Mouse (Mus musculus) limb, embryonic 14.5 days (tissue): ENCODE results near the gene Set. TPM values are rescaled to one million over a fixed set of nuclear protein-coding genes. Genes with fewer than 3 reads are reported as not detected.

ENCODE experiments used
- ATAC-seq: fragments of 200-750 bp; cut with Nextera tagmentation; 2 replicates; pipeline ENCODE4 v1.8.0; 2017; ENCODE audit warnings: low read depth, moderate number of reproducible peaks, moderate TSS enrichment; ENCODE audit not compliant: low FRiP score
- DNase-seq: peaks from one replicate; pipeline ENCODE4 v3.0.0-alpha.2; 2015; ENCODE audit warnings: low spot score
- H3K27ac ChIP-seq: fragments of 300-500 bp; sonication (generic); replicated peaks from 2 replicates; pipeline ENCODE4 v1.5.1; 2014; ENCODE audit warnings: low read depth, mild to moderate bottlenecking, low read length, moderate library complexity, mixed read lengths
- H3K27me3 ChIP-seq: fragments of 300-500 bp; sonication (generic); 2 replicates; pipeline ENCODE4 v1.6.1; 2014; ENCODE audit warnings: low read length, mixed read lengths; ENCODE audit not compliant: control insufficient read depth, insufficient read depth
- H3K36me3 ChIP-seq: fragments of 300-500 bp; sonication (generic); 2 replicates; pipeline ENCODE4 v1.6.1; 2014; ENCODE audit warnings: mild to moderate bottlenecking, low read length, moderate library complexity, mixed read lengths; ENCODE audit not compliant: control insufficient read depth, insufficient read depth
- H3K4me1 ChIP-seq: fragments of 300-500 bp; sonication (generic); 2 replicates; pipeline ENCODE4 v1.6.1; 2014; ENCODE audit warnings: antibody characterized with exemption, low read length, mixed read lengths; ENCODE audit not compliant: control insufficient read depth, insufficient read depth
- H3K4me2 ChIP-seq: fragments of 300-500 bp; sonication (generic); replicated peaks from 2 replicates; pipeline ENCODE4 v1.6.1; 2014; ENCODE audit warnings: low read depth, mild to moderate bottlenecking, low read length, moderate library complexity; ENCODE audit not compliant: severe bottlenecking
- H3K4me3 ChIP-seq: fragments of 300-500 bp; sonication (generic); replicated peaks from 2 replicates; pipeline ENCODE4 v1.5.1; 2014; ENCODE audit warnings: low read length
- H3K9ac ChIP-seq: fragments of 300-500 bp; sonication (generic); 2 replicates; pipeline ENCODE4 v1.6.1; 2014; ENCODE audit warnings: mild to moderate bottlenecking, low read depth, low read length, moderate library complexity; ENCODE audit not compliant: severe bottlenecking
- H3K9me3 ChIP-seq: fragments of 300-500 bp; sonication (generic); 2 replicates; pipeline ENCODE4 v1.6.1; 2016; ENCODE audit warnings: low read length; ENCODE audit not compliant: control insufficient read depth
- POLR2A ChIP-seq: fragments of 200-500 bp; IDR thresholded peaks from 2 replicates; pipeline ENCODE4 v1.8.0; 2012; ENCODE audit warnings: inconsistent platforms, mild to moderate bottlenecking, moderate library complexity, borderline replicate concordance; ENCODE audit not compliant: insufficient read depth, insufficient read length; ENCODE audit errors: extremely low read depth
- WGBS: fragments of 180-500 bp; shearing (Covaris S2); extraction: QIAGEN DNeasy Blood & Tissue Kit; methylation state at CpG from one replicate; pipeline ENCODE4 v1.1.7; 2014; 5-methylcytosine and 5-hydroxymethylcytosine counted together
- polyA plus RNA-seq, 2 experiments: library from polyadenylated mRNA; depleted of rRNA in 1 of 2; stranded (reverse) in 1 of 2; unstranded in 1 of 2; fragments of >200 nt; fragmentation: Nextera tagmentation in 1 of 2; extraction: Ambion mirVana in 1 of 2; gene quantifications; 2 replicates each; pipeline versions ENCODE4 v1.2.1 to v1.2.3; 2012 to 2014

Set gene
- polyA plus RNA-seq (2012; rRNA removed) (178 and 295 TPM in 2 replicates), polyA plus RNA-seq (2014; fragmentation: Nextera tagmentation; extraction: Ambion mirVana) (426 and 451 TPM in 2 replicates)

DNA sequence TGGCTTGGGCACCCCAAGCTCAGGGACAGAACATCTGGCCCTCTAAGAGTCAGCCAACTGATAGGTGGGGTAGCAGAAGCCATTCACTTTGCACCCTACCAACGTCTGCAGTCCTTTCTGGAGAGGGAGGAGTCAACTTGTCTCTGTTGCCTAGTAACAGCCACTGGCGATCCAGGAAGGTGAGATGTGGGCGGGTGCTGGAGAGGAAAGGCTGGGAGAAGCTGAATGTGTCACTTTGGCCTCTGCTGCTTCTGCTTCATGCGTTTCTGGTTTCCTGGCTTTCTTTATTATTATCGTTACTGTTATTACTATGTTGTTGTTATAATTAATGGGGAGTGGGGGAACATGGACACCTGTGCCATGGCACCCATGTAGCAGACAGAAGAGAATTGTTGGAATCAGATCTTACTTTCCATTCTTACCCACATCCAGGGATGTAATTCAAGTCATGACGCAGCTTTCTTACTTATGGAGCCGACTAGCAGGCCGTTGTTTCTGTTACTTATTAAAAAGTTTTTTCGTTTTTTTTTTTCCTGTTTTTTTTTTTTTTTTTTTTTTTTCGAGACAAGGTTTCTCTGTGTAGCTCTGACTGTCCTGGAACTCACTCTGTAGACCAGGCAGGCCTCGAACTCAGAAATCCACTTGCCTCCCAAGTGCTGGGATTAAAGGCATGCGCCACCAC, at the start of gene Set:
TSS of gene Set (plus strand) at position 156 of the 682 bp plus-strand sequence.
- Histone ChIP-seq H3K36me3 (no peaks in the 10 kb centered on the region), H3K9me3 (no peaks in the 10 kb centered on the region), H3K27me3 (no peaks in the 10 kb centered on the region), H3K9ac (no peak within 1 kb of the TSS), H3K4me3 (no peak within 1 kb of the TSS), H3K4me1 (no peaks in the 10 kb centered on the region), H3K4me2 (no peak within 1 kb of the TSS), H3K27ac (no peak within 1 kb of the TSS)
- DNase-seq (no peak), ATAC-seq (no peak)
- WGBS, result 42% methylated on average over 12 of the region's 12 CpGs
- no peak for TF ChIP-seq POLR2A

DNA sequence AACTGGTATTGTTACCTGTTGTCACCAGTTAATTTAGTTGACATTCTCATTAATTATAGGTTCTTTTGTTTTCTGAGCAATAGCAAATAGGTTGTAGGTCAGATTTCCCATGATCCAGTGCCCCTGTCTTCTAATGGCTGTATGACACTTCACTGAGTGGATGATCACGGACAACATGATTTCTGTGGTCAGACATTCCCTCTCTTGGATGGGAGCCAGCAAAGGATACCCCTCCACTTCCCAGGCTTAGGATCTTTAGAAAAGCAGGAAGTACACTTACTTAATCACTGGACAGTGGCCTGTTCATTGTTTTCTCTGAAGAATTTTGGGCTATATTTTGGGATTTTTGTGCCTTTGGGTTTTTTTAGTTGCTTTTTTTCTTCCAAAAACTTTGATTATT, 48.1 kb upstream of the Set start:
- H3K36me3 ChIP-seq, result peaks cover 99% of the 10 kb centered on the region
- H3K9ac ChIP-seq, result no peak overlapping the region
- H3K4me3 ChIP-seq, result no peak overlapping the region
- H3K4me2 ChIP-seq, result no peak overlapping the region
- no peak overlapping the region for H3K27ac ChIP-seq
- no peaks in the 10 kb centered on the region for H3K9me3 ChIP-seq
- H3K27me3 ChIP-seq, result no peaks in the 10 kb centered on the region
- ATAC-seq, result no peak
- WGBS, result 80% methylated on average over 1 of the region's 1 CpGs
- TF ChIP-seq POLR2A, result no peak
- no peak for DNase-seq
- H3K4me1 ChIP-seq, result no peaks in the 10 kb centered on the region

DNA sequence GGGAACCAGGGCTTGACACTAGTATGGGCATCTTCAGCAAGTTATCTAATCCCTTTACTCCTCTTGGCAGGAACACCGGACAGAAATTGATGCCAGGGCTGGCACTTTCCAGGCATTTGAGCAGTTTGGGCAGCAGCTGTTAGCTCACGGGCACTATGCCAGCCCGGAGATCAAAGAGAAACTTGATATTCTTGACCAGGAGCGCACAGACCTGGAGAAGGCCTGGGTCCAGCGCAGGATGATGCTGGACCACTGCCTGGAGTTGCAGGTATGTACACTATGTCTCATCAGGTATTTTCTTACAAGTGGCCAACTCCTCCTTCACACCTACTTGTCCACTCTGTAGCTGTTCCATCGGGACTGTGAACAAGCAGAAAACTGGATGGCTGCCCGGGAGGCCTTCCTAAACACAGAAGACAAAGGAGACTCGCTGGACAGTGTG, 46.3 kb upstream of the Set start:
- Histone ChIP-seq H3K27me3 (no peaks in the 10 kb centered on the region), H3K4me3 (no peak overlapping the region), H3K4me1 (no peaks in the 10 kb centered on the region), H3K9ac (no peak overlapping the region), H3K4me2 (no peak overlapping the region), H3K36me3 (peaks cover 99% of the 10 kb centered on the region), H3K27ac (no peak overlapping the region), H3K9me3 (no peaks in the 10 kb centered on the region)
- no peak for TF ChIP-seq POLR2A
- ATAC-seq, result no peak
- DNase-seq, result no peak
- 92% methylated on average over 8 of the region's 8 CpGs for WGBS

DNA sequence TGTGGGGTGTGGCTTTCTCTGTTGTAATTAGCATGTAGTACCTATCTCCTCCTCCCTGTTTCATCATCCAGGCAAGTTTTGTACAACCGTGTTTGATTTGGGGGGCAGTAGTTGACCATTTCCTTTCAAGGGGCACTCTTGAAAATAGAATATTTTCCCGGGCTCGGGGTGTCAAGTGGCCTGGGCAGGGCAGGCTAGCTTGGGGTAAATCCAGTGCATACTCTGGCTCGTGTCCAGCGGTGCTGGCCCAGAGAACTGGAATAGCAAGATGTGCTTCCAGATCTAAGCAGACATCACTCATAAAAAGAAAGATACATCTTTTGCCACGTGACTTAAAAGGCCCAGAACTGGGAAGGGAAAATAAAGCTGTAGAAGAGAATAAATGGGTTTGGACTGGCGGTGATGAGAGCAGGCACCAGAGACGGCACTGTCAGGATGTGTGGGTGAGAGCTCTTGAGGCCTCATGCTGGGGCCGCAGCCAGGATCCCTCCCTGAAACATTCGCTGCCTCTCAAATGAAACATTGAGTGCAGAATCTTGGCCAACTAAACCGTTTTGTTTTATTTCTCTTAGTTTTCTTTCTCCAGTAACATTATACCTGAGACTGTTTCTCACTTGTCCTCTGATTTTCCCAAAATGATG, 42.7 kb upstream of the Set start:
- Histone ChIP-seq H3K9ac (no peak overlapping the region), H3K27ac (no peak overlapping the region), H3K4me2 (no peak overlapping the region), H3K9me3 (no peaks in the 10 kb centered on the region), H3K4me1 (no peaks in the 10 kb centered on the region), H3K36me3 (peaks cover 98% of the 10 kb centered on the region), H3K4me3 (no peak overlapping the region), H3K27me3 (no peaks in the 10 kb centered on the region)
- DNase-seq, result no peak
- WGBS, result 89% methylated on average over 11 of the region's 11 CpGs
- TF ChIP-seq POLR2A, result no peak
- no peak for ATAC-seq

DNA sequence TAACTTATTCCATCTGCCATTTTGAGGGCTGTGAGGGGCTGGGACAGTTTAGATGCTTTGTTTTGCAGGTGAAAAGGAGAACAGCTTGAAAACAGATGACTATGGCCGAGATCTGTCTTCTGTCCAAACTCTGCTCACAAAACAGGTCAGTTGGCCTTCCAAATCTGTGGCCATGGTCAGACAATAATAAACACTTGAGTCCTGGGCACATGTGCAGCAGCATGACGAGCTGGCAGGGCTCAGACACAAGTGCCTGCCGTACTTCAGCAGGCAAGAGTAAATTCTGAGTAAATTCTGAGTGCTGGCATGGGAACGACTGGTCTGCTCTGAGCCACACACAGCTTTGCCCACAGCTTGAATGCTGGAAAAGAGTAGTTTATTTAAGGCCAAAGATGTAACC, 31.7 kb upstream of the Set start:
- Histone ChIP-seq H3K4me3 (no peak overlapping the region), H3K4me1 (no peaks in the 10 kb centered on the region), H3K27me3 (no peaks in the 10 kb centered on the region), H3K36me3 (peaks cover 100% of the 10 kb centered on the region), H3K4me2 (no peak overlapping the region), H3K27ac (no peak overlapping the region), H3K9ac (no peak overlapping the region), H3K9me3 (no peaks in the 10 kb centered on the region)
- no peak for ATAC-seq
- TF ChIP-seq POLR2A, result no peak
- no peak for DNase-seq
- WGBS, result 89% methylated on average over 4 of the region's 4 CpGs

DNA sequence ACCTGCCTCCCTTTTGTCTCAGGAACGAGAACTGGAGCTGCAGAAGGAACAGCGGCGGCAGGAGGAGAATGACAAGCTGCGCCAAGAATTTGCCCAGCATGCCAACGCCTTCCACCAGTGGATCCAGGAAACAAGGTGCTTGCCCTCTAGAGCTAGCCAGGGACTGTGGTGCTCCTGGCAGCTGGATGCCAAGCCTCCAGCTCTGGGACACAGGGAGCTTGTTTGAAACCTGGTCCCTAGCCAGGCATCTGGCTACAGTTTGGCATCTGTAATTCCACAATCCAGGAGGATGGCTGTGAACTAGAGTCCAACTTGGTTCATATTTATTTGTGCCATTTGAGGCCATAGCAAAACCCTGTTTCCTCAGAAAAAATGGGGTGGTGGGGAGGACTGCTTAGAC, 30.2 kb upstream of the Set start:
- H3K4me1 ChIP-seq, result no peaks in the 10 kb centered on the region
- H3K27ac ChIP-seq, result no peak overlapping the region
- ATAC-seq (no peak), DNase-seq (no peak)
- no peaks in the 10 kb centered on the region for H3K27me3 ChIP-seq
- H3K4me3 ChIP-seq, result no peak overlapping the region
- WGBS, result 97% methylated on average over 5 of the region's 5 CpGs
- no peak overlapping the region for H3K4me2 ChIP-seq
- H3K9me3 ChIP-seq, result no peaks in the 10 kb centered on the region
- no peak for TF ChIP-seq POLR2A
- no peak overlapping the region for H3K9ac ChIP-seq
- H3K36me3 ChIP-seq, result peaks cover 100% of the 10 kb centered on the region
